Mouse (Mus musculus) bone marrow macrophage, adult 2 months (primary cell): Measurements from ENCODE around the gene Ly6f. TPM values are rescaled to one million over a fixed set of nuclear protein-coding genes. Genes with fewer than 3 reads are reported as not detected.
"Not testable (repeated sequence)": the region's sequence is repeated elsewhere in the genome, so short reads cannot be mapped to it uniquely, and the experiment has no call there.

ENCODE experiments used
- H3K27ac ChIP-seq: 2 replicates; pipeline ENCODE4 v1.5.1; 2012; ENCODE audit warnings: low read depth, low read length; ENCODE audit not compliant: insufficient read depth
- H3K4me1 ChIP-seq: 2 replicates; pipeline ENCODE4 v1.6.1; 2012; ENCODE audit warnings: low read length; ENCODE audit not compliant: control insufficient read depth, insufficient read depth
- H3K4me3 ChIP-seq: 2 replicates; pipeline ENCODE4 v1.5.1; 2012; ENCODE audit warnings: mild to moderate bottlenecking, low read length, moderate library complexity; ENCODE audit not compliant: insufficient read depth
- CTCF ChIP-seq: IDR thresholded peaks from 2 replicates; pipeline ENCODE4 v1.5.1; 2012; ENCODE audit warnings: low read depth, mild to moderate bottlenecking, low read length, moderate library complexity
- POLR2A ChIP-seq: IDR thresholded peaks from 2 replicates; pipeline ENCODE4 v1.6.1; 2012; ENCODE audit warnings: mild to moderate bottlenecking, low read depth, low read length, borderline replicate concordance
- polyA plus RNA-seq: library from polyadenylated mRNA; stranded (reverse); fragments of >200 nt; gene quantifications from 2 replicates; pipeline ENCODE4 v1.2.4, GENCODE M21; 2012; ENCODE audit not compliant: missing spikeins, insufficient read depth, insufficient read length

Ly6f gene
- polyA plus RNA-seq, 1 experiment, result not detected

GRCm38 (mm10) chr15:75270169-75270568, 1.9 kb downstream of the Ly6f start:
- TF ChIP-seq CTCF (no peak), POLR2A (no peak)
- Histone ChIP-seq H3K4me3 (no peak overlapping the region), H3K27ac (no peak overlapping the region), H3K4me1 (no peaks in the 10 kb centered on the region)

GRCm38 (mm10) chr15:75270691-75271362, 2.6 kb downstream of the Ly6f start:
- TF ChIP-seq CTCF, result no peak
- TF ChIP-seq POLR2A, result no peak
- H3K27ac ChIP-seq, result no peak overlapping the region

GRCm38 (mm10) chr15:75271426-75271825, 3.2 kb downstream of the Ly6f start:
- Histone ChIP-seq H3K4me3 (no peak overlapping the region), H3K4me1 (no peaks in the 10 kb centered on the region), H3K27ac (no peak overlapping the region)
- TF ChIP-seq CTCF (no peak), POLR2A (no peak)

More at GRCm38 (mm10) chr15:75270691-75271362, 2.6 kb downstream of the Ly6f start:
- Histone ChIP-seq H3K4me3 (no peak overlapping the region), H3K4me1 (no peaks in the 10 kb centered on the region)

- Histone ChIP-seq H3K4me3 (no peak overlapping the region), H3K4me1 (no peaks in the 10 kb centered on the region), H3K27ac (no peak overlapping the region)
- TF ChIP-seq CTCF (no peak), POLR2A (no peak)
These were observed 3.7 kb downstream of the Ly6f start for GRCm38 (mm10) chr15:75271891-75272290.

GRCm38 (mm10) chr15:75281991-75282390, 13.8 kb downstream of the Ly6f start:
- H3K27ac ChIP-seq, H3K4me1 ChIP-seq, H3K4me3 ChIP-seq: not testable (repeated sequence)

DNA sequence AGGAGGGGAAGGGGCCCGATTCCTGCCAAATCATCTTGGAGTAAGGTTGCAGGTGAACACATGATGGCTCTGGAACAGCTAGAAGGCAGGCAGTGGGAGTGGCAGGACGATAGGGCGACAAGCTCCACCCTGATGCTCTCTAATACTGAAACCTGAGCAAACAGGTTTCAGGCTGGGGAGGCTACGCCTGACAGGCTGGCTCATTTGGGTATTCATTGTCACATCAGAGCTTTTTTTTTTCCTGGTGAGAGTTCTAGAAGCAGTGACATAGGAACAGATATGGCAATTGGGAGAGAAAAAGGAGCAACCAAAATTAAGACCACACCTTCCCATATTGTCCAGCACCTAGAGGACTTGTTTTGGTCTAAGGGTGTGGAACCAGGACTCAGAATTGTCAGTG, 18.3 kb downstream of the Ly6f start:
- H3K4me1 ChIP-seq, H3K4me3 ChIP-seq, H3K27ac ChIP-seq: not testable (repeated sequence)

- no peak overlapping the region for H3K4me3 ChIP-seq
- TF ChIP-seq POLR2A, result no peak
- TF ChIP-seq CTCF, result no peak
These were observed 24.2 kb downstream of the Ly6f start for GRCm38 (mm10) chr15:75292377-75292776.

GRCm38 (mm10) chr15:75293873-75294385, 25.7 kb downstream of the Ly6f start:
- no peaks in the 10 kb centered on the region for H3K4me1 ChIP-seq
- no peak overlapping the region for H3K27ac ChIP-seq
- TF ChIP-seq POLR2A (no peak), CTCF (no peak)
- no peak overlapping the region for H3K4me3 ChIP-seq

More at GRCm38 (mm10) chr15:75292377-75292776, 24.2 kb downstream of the Ly6f start:
- H3K4me1 ChIP-seq, result no peaks in the 10 kb centered on the region
- no peak overlapping the region for H3K27ac ChIP-seq

DNA sequence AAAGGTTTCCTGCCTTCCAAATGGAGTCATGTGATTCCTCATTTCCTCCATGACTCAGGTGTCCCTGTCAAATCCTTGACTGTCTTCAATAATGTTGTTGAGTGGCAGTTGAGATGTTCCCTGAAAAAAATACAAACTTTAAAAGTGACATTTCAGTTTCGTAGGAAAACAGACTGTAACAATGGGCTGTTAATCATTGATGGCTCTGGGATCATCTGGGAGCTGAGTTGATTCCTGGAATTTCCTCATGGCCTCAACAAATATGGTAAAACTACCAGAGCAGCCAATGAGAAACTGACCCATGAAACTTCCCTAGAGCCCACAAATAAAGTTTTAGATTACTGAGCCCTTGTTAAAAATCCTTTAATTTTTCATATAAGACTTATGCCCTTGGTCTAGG, 37.9 kb downstream of the Ly6f start:
- TF ChIP-seq CTCF (no peak), POLR2A (no peak)
- H3K4me3 ChIP-seq, result no peak overlapping the region

GRCm38 (mm10) chr15:75309186-75309585, 41.0 kb downstream of the Ly6f start:
- TF ChIP-seq POLR2A, result no peak
- TF ChIP-seq CTCF, result no peak
- Histone ChIP-seq H3K27ac (no peak overlapping the region), H3K4me3 (no peak overlapping the region)

More for the DNA sequence above, 37.9 kb downstream of the Ly6f start:
- Histone ChIP-seq H3K27ac (no peak overlapping the region), H3K4me1 (no peaks in the 10 kb centered on the region)

GRCm38 (mm10) chr15:75309946-75310345, 41.7 kb downstream of the Ly6f start:
- Histone ChIP-seq H3K4me3 (no peak overlapping the region), H3K27ac (no peak overlapping the region), H3K4me1 (no peaks in the 10 kb centered on the region)
- no peak for TF ChIP-seq CTCF
- TF ChIP-seq POLR2A, result no peak

More at GRCm38 (mm10) chr15:75309186-75309585, 41.0 kb downstream of the Ly6f start:
- no peaks in the 10 kb centered on the region for H3K4me1 ChIP-seq

DNA sequence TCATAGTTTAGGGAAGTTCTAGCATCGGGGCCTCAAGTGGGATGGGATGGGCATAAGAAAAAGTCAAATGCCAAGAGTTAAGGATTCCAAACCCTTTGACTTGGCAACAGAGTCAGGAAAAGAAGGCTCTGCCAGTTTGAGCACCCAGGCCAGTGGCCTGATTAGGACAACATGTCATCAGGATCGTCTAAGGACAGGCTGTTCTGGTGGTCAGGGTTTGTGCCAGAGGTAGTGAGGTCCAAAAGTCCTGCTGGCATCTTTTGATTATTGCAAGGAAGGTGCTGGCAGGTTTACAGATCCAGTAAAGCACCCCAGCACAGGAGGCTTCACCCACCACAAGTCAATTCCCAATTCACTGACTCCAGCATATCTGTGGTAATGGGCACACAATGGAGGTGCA, 46.2 kb downstream of the Ly6f start:
- TF ChIP-seq CTCF (no peak), POLR2A (no peak)
- Histone ChIP-seq H3K4me1 (no peaks in the 10 kb centered on the region), H3K4me3 (no peak overlapping the region), H3K27ac (no peak overlapping the region)
